Mouse (Mus musculus): ENCODE measurements around the gene Slc45a2.

GRCm38 (mm10) chr15:11000421-11000820 is at the start of gene Slc45a2:
- no peak for TF ChIP-seq CTCF (IDR thresholded peaks at IDR 0.05; ENCODE audit: low read depth, low read length)
- no peak for TF ChIP-seq POLR2A (IDR thresholded peaks at IDR 0.05; ENCODE audit: extremely low read depth, insufficient read depth, low read length)
